Mouse (Mus musculus) heart, embryonic 14.5 days (tissue): ENCODE measurements around the gene Cdc40. TPM values are rescaled to one million over a fixed set of nuclear protein-coding genes. Genes with fewer than 3 reads are reported as not detected.

Source experiments
- ATAC-seq: fragments of 200-750 bp; cut with Nextera tagmentation; 2 replicates; pipeline ENCODE4 v1.8.0; 2017; ENCODE audit warnings: low read depth, moderate TSS enrichment; ENCODE audit not compliant: insufficient number of reproducible peaks, insufficient read depth, low FRiP score
- H3K27ac ChIP-seq, 2 experiments: fragments of 200-500 bp in 1 of 2; fragments of 300-500 bp in 1 of 2; sonication (generic) in 1 of 2; replicated peaks in 1 of 2; 2 replicates each; pipeline ENCODE4 v1.5.1; 2012 to 2014; ENCODE audit warnings: low read depth in 2 of 2, low read length in 2 of 2, control low read depth in 1 of 2, mild to moderate bottlenecking in 1 of 2, mixed read lengths in 1 of 2; ENCODE audit not compliant: control insufficient read depth in 1 of 2, insufficient read depth in 1 of 2
- H3K27me3 ChIP-seq: fragments of 300-500 bp; sonication (generic); 2 replicates; pipeline ENCODE4 v1.6.1; 2014; ENCODE audit warnings: mild to moderate bottlenecking, low read length, control low read depth; ENCODE audit not compliant: control insufficient read depth, insufficient read depth
- H3K36me3 ChIP-seq: fragments of 300-500 bp; sonication (generic); 2 replicates; pipeline ENCODE4 v1.6.1; 2014; ENCODE audit warnings: mild to moderate bottlenecking, control low read depth, low read length, mixed read lengths; ENCODE audit not compliant: control insufficient read depth, insufficient read depth
- H3K4me1 ChIP-seq, 2 experiments: fragments of 200-500 bp in 1 of 2; fragments of 300-500 bp in 1 of 2; sonication (generic) in 1 of 2; 2 replicates each; pipeline ENCODE4 v1.6.1; 2012 to 2014; ENCODE audit warnings: low read length in 2 of 2, control low read depth in 1 of 2, mixed read lengths in 1 of 2; ENCODE audit not compliant: control insufficient read depth in 2 of 2, insufficient read depth in 2 of 2
- H3K4me2 ChIP-seq: fragments of 300-500 bp; sonication (generic); 2 replicates; pipeline ENCODE4 v1.6.1; 2014; ENCODE audit warnings: mild to moderate bottlenecking, low read length
- H3K4me3 ChIP-seq, 2 experiments: fragments of 200-500 bp in 1 of 2; fragments of 300-500 bp in 1 of 2; sonication (generic) in 1 of 2; 2 replicates each; pipeline ENCODE4 v1.5.1; 2012 to 2014; ENCODE audit warnings: low read length in 2 of 2, mild to moderate bottlenecking in 2 of 2, control low read depth in 1 of 2, low read depth in 1 of 2, moderate library complexity in 1 of 2; ENCODE audit not compliant: control insufficient read depth in 1 of 2, insufficient read depth in 1 of 2
- H3K9ac ChIP-seq: fragments of 300-500 bp; sonication (generic); 2 replicates; pipeline ENCODE4 v1.6.1; 2014; ENCODE audit warnings: mild to moderate bottlenecking, low read length
- H3K9me3 ChIP-seq: fragments of 300-500 bp; sonication (generic); 2 replicates; pipeline ENCODE4 v1.6.1; 2016; ENCODE audit warnings: low read length, control low read depth; ENCODE audit not compliant: control insufficient read depth
- WGBS: fragments of 180-500 bp; shearing (Covaris S2); extraction: QIAGEN DNeasy Blood & Tissue Kit; methylation state at CpG from one replicate; pipeline ENCODE4 v1.1.7; 2014; 5-methylcytosine and 5-hydroxymethylcytosine counted together
- polyA plus RNA-seq: library from polyadenylated mRNA; unstranded; fragments of >200 nt; fragmentation: Nextera tagmentation; extraction: Ambion mirVana; gene quantifications from 2 replicates; pipeline ENCODE4 v1.2.1, GENCODE M21; 2014

Cdc40 gene
- polyA plus RNA-seq, 1 experiment from 2014 or later, result 21.8 TPM

DNA sequence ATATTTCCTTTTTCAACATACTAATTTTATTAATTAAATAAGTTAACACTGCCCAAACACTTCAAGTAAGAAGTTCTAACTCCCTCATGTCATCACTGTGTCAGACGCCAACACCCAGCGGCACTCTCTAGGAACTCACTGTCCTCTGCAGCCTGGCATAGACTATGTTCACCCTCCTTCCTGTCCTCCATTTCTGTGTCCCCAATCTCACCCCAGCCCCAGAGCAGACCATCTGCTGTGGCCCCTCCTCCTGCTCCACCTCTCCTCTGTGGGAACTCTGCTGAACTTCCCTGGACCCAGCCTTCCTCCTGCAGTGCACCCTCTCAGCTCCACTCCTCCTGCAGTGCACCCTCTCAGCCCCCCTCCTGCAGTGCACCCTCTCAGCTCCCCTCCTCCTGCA lies 15.0 kb downstream of the Cdc40 start:
- H3K9ac ChIP-seq, result no peak overlapping the region
- 55% methylated on average over 2 of the region's 2 CpGs for WGBS
- H3K27ac ChIP-seq, result no peak overlapping the region

DNA sequence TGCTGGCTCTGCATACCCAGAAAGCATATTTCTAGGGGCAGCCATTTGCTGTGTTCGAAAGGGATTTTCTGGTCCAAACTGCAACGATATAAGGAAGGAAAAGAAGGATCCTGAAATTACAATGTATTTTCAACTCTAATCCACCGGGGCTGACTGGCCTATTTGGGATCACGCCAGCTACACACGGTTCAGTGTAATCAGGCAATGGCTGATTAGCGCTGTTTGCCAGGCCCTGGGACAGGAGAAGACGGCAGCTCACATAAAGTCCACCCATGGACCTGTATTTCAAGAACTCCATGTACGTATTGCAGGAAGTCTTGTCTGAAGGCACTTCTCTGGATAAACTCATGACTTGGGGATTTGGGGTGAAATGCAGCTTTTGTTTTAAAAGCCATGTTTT lies 25.5 kb downstream of the Cdc40 start:
- no peaks in the 10 kb centered on the region for H3K9me3 ChIP-seq
- no peak overlapping the region for H3K4me3 ChIP-seq
- H3K4me1 ChIP-seq, result peaks cover 0 to 7% of the 10 kb centered on the region in 2 experiments; a peak in 3 of 4 replicates
- no peak overlapping the region for H3K4me2 ChIP-seq
- no peak for ATAC-seq
- WGBS, result 49% methylated on average over 8 of the region's 8 CpGs
- no peaks in the 10 kb centered on the region for H3K36me3 ChIP-seq
- H3K27ac ChIP-seq, result no peak overlapping the region
- H3K27me3 ChIP-seq, result no peaks in the 10 kb centered on the region
- no peak overlapping the region for H3K9ac ChIP-seq

More for the DNA sequence above, 15.0 kb downstream of the Cdc40 start:
- Histone ChIP-seq H3K9me3 (0 out of 2 replicates have a peak, but pooled peaks cover 3% of the 10 kb centered on the region), H3K4me3 (no peak overlapping the region), H3K27me3 (no peaks in the 10 kb centered on the region), H3K4me2 (no peak overlapping the region), H3K4me1 (peaks cover 6 to 11% of the 10 kb centered on the region in 2 experiments; a peak in 3 of 4 replicates), H3K36me3 (peaks cover 18% of the 10 kb centered on the region)
- no peak for ATAC-seq

GRCm38 (mm10) chr10:40856703-40857102 lies 26.4 kb downstream of the Cdc40 start:
- H3K4me1 ChIP-seq, result peaks cover 0 to 7% of the 10 kb centered on the region in 2 experiments; a peak in 3 of 4 replicates
- no peaks in the 10 kb centered on the region for H3K9me3 ChIP-seq
- no peak overlapping the region for H3K9ac ChIP-seq
- 80% methylated on average over 7 of the region's 7 CpGs for WGBS
- H3K27me3 ChIP-seq, result no peaks in the 10 kb centered on the region
- no peak for ATAC-seq
- no peak overlapping the region for H3K4me3 ChIP-seq
- peaks cover 2% of the 10 kb centered on the region; the same call in 1 of the 2 replicates for H3K36me3 ChIP-seq
- H3K27ac ChIP-seq, result no peak overlapping the region
- no peak overlapping the region for H3K4me2 ChIP-seq

DNA sequence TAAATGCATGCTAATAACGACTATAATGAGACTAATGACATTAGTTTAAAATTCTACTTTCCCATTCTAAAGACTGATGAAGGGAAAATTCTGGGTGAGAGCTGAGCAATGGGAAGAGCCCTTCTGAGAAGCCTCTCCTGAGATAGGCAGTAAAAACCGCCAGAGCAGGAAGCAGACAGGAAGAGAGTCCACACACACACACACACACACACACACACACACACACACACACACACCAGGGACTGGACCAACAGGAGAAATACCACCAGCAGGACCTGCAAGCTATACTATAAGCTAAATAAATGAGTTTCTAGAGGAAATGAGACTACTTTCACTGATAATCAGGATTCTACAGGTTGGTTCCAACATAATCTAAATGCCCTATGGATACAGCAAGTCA lies 27.5 kb downstream of the Cdc40 start:
- no peak overlapping the region for H3K4me3 ChIP-seq
- no peak overlapping the region for H3K9ac ChIP-seq
- H3K4me1 ChIP-seq, result peaks cover 0 to 7% of the 10 kb centered on the region in 2 experiments; a peak in 3 of 4 replicates
- ATAC-seq, result no peak
- no peak overlapping the region for H3K27ac ChIP-seq
- 45% methylated on average over 2 of the region's 2 CpGs for WGBS
- no peaks in the 10 kb centered on the region for H3K9me3 ChIP-seq
- H3K36me3 ChIP-seq, result peaks cover 4% of the 10 kb centered on the region; the same call in 1 of the 2 replicates
- no peaks in the 10 kb centered on the region for H3K27me3 ChIP-seq
- H3K4me2 ChIP-seq, result no peak overlapping the region

GRCm38 (mm10) chr10:40851138-40851537 lies 32.0 kb downstream of the Cdc40 start:
- no peak overlapping the region for H3K4me3 ChIP-seq
- H3K27ac ChIP-seq, result no peak overlapping the region
- no peaks in the 10 kb centered on the region for H3K4me1 ChIP-seq
- peaks cover 44% of the 10 kb centered on the region for H3K36me3 ChIP-seq
- no peak for ATAC-seq
- H3K4me2 ChIP-seq, result no peak overlapping the region
- no peaks in the 10 kb centered on the region for H3K27me3 ChIP-seq
- H3K9me3 ChIP-seq, result no peaks in the 10 kb centered on the region
- H3K9ac ChIP-seq, result no peak overlapping the region

- Histone ChIP-seq H3K27ac (no peak overlapping the region), H3K4me3 (no peak overlapping the region), H3K4me1 (no peaks in the 10 kb centered on the region), H3K36me3 (peaks cover 47% of the 10 kb centered on the region), H3K4me2 (no peak overlapping the region), H3K27me3 (no peaks in the 10 kb centered on the region), H3K9ac (no peak overlapping the region), H3K9me3 (no peaks in the 10 kb centered on the region)
- WGBS, result 87% methylated on average over 2 of the region's 2 CpGs
- ATAC-seq, result no peak
Observed at GRCm38 (mm10) chr10:40850644-40851043, 32.5 kb downstream of the Cdc40 start.

DNA sequence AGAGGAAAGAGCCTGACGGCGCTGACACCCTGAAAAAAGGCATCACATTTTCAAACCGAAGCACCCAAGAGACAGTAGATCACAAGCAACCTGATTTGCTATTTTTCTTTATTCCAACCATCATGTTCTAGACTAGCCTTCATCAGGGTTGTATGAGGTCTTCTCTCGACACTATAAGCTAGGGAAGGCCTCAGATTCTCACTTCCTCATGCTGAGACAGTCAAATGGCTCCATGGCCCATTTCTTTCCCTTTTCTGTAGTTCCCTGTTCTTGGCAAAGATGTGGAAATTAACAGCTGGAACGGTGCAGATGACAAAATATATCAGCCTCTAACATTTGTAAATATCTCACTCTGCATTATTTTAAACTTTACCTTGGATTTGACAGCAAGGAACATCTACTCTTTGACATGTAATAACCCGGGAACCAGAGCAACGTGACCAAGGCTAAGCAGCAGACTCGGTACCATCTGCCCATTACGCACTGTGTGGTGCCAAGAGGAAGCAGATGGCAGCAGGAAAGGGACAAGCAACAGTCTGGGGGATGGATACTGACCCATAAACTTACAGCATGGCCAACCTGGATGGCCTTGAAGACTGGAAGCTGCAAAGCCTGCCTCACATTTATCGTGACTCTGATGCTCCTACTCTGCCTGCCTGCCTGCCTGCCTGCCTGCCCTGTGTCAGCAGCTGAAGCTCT lies 35.8 kb downstream of the Cdc40 start:
- Histone ChIP-seq H3K36me3 (peaks cover 65% of the 10 kb centered on the region), H3K27ac (no peak overlapping the region), H3K4me2 (no peak overlapping the region), H3K9me3 (no peaks in the 10 kb centered on the region), H3K27me3 (no peaks in the 10 kb centered on the region), H3K9ac (no peak overlapping the region), H3K4me1 (peaks cover 5 to 14% of the 10 kb centered on the region in 2 experiments; a peak in 3 of 4 replicates), H3K4me3 (no peak overlapping the region)
- no peak for ATAC-seq
- WGBS, result 92% methylated on average over 10 of the region's 10 CpGs

- Histone ChIP-seq H3K36me3 (peaks cover 80% of the 10 kb centered on the region), H3K9me3 (no peaks in the 10 kb centered on the region), H3K4me3 (no peak overlapping the region), H3K27ac (no peak overlapping the region), H3K9ac (no peak overlapping the region), H3K4me2 (no peak overlapping the region), H3K27me3 (no peaks in the 10 kb centered on the region), H3K4me1 (peaks cover 5 to 14% of the 10 kb centered on the region in 2 experiments; a peak in 3 of 4 replicates)
- ATAC-seq, result no peak
- 63% methylated on average over 6 of the region's 6 CpGs for WGBS
Observed at GRCm38 (mm10) chr10:40845626-40846025, 37.5 kb downstream of the Cdc40 start.
